Mouse (Mus musculus) spleen, adult 2 months (tissue): Measurements from ENCODE around the gene Carf.

Experiments used
- CTCF ChIP-seq: fragments of 200-500 bp; IDR thresholded peaks from 2 replicates; pipeline ENCODE4 v1.5.1; 2011; ENCODE audit warnings: mild to moderate bottlenecking, inconsistent platforms; ENCODE audit not compliant: insufficient read depth, insufficient read length, insufficient replicate concordance; ENCODE audit errors: extremely low read depth
- POLR2A ChIP-seq: fragments of 200-500 bp; IDR thresholded peaks from 2 replicates; pipeline ENCODE4 v1.6.1; 2011; ENCODE audit warnings: low read depth, low read length, inconsistent platforms

DNA sequence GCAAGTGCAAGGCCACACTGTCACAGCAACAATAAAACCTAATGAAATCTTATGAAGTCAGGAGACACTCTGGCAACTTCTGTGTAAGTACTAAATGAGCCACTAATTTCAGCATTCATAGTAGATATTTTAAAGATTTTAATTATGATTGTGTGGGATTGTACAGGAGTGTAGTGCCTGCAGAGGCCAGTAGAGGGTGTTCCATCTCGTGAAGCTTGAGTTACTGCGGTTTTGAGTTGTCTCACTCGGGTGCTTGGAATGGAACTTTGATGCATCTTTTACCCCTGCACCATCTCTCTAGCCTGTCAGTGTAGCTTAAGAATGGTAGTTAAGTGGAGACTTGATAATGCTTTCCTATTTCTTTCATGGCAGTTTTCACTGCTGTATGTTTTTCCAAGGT lies 43.4 kb upstream of the Carf start:
- TF ChIP-seq CTCF (no peak), POLR2A (no peak)
